Mouse (Mus musculus) MEL (cell line): Measurements from ENCODE around the gene Axl.

Experiments used
- CHD2 ChIP-seq: IDR thresholded peaks from 2 replicates; pipeline ENCODE4 v1.6.1; 2011; ENCODE audit warnings: low read length, improper control_type of control experiment
- CTCF ChIP-seq, 3 experiments: IDR thresholded peaks in 2 of 3; conservative IDR thresholded peaks in 1 of 3; 2 replicates each; pipeline ENCODE4 v1.5.1; 2011 to 2012; ENCODE audit warnings: low read length in 3 of 3, low read depth in 2 of 3, mild to moderate bottlenecking in 2 of 3, improper control_type of control experiment in 1 of 3, inconsistent platforms in 1 of 3, mixed read lengths in 1 of 3, moderate library complexity in 1 of 3; ENCODE audit not compliant: control insufficient read depth in 1 of 3, insufficient read depth in 1 of 3, poor library complexity in 1 of 3, severe bottlenecking in 1 of 3
- GABPA ChIP-seq: IDR thresholded peaks from 2 replicates; pipeline ENCODE4 v1.6.1; 2012; ENCODE audit warnings: low read depth, mild to moderate bottlenecking, inconsistent platforms, low read length, improper control_type of control experiment, moderate library complexity
- GATA1 ChIP-seq: IDR thresholded peaks from 2 replicates; pipeline ENCODE4 v1.6.1; 2011; ENCODE audit warnings: low read depth, low read length, improper control_type of control experiment
- KAT2A ChIP-seq: conservative IDR thresholded peaks from 2 replicates; pipeline ENCODE4 v1.6.1; 2012; ENCODE audit warnings: low read depth, low read length, improper control_type of control experiment, inconsistent platforms
- MAX ChIP-seq: IDR thresholded peaks from 2 replicates; pipeline ENCODE4 v1.6.1; 2011; ENCODE audit warnings: low read length, improper control_type of control experiment
- NELFE ChIP-seq: IDR thresholded peaks from 2 replicates; pipeline ENCODE4 v1.6.1; 2011; ENCODE audit warnings: low read depth, low read length, improper control_type of control experiment
- POLR2AphosphoS2 ChIP-seq: IDR thresholded peaks from 2 replicates; pipeline ENCODE4 v1.6.1; 2011; ENCODE audit warnings: low read length, improper control_type of control experiment
- POLR2AphosphoS5 ChIP-seq: IDR thresholded peaks from 2 replicates; pipeline ENCODE4 v1.6.1; 2012; ENCODE audit warnings: low read depth, borderline replicate concordance, mild to moderate bottlenecking, inconsistent platforms, low read length, moderate library complexity, mixed read lengths
- USF2 ChIP-seq, 2 experiments: IDR thresholded peaks; 2 replicates each; pipeline ENCODE4 v1.6.1; 2011 to 2012; ENCODE audit warnings: improper control_type of control experiment in 2 of 2, low read length in 2 of 2, borderline replicate concordance in 1 of 2, inconsistent platforms in 1 of 2, low read depth in 1 of 2, mild to moderate bottlenecking in 1 of 2; ENCODE audit not compliant: insufficient read depth in 1 of 2
- ZC3H11A ChIP-seq: IDR thresholded peaks from 2 replicates; pipeline ENCODE4 v1.6.1; 2012; ENCODE audit warnings: low read depth, mild to moderate bottlenecking, inconsistent platforms, low read length, improper control_type of control experiment

- TF ChIP-seq ZC3H11A (no peak), GATA1 (no peak), GABPA (no peak), KAT2A (no peak), POLR2AphosphoS2 (no peak; the same call in 1 of the 2 replicates), MAX (no peak), CTCF (IDR thresholded peaks at IDR 0.05 in 2 of 3, conservative IDR thresholded peaks at IDR 0.05 in 1 of 3; ENCODE audit: control insufficient read depth in 1 of 3, insufficient read depth in 1 of 3, low read depth in 2 of 3, low read length in 3 of 3, poor library complexity in 1 of 3, severe bottlenecking in 1 of 3) (no peak), CHD2 (no peak), POLR2AphosphoS5 (no peak), NELFE (no peak), USF2 (IDR thresholded peaks at IDR 0.05; ENCODE audit: borderline replicate concordance in 1 of 2, insufficient read depth in 1 of 2, low read depth in 1 of 2, low read length in 2 of 2) (no peak)
Measured at GRCm38 (mm10) chr7:25714581-25714980, 73.9 kb downstream of the Axl start.
